Mouse (Mus musculus) kidney, adult 2 months (tissue): ENCODE data around the gene Grk6.

ENCODE experiments used
- CTCF ChIP-seq: fragments of 200-500 bp; conservative IDR thresholded peaks from 2 replicates; pipeline ENCODE4 v1.5.1; 2011; ENCODE audit warnings: low read depth, mild to moderate bottlenecking, control low read depth, low read length, moderate library complexity, mixed read lengths; ENCODE audit not compliant: insufficient read depth, insufficient read length
- POLR2A ChIP-seq: fragments of 200-500 bp; IDR thresholded peaks from one replicate; pipeline ENCODE4 v1.6.1; 2011; ENCODE audit warnings: low read depth, low read length, control low read depth

DNA sequence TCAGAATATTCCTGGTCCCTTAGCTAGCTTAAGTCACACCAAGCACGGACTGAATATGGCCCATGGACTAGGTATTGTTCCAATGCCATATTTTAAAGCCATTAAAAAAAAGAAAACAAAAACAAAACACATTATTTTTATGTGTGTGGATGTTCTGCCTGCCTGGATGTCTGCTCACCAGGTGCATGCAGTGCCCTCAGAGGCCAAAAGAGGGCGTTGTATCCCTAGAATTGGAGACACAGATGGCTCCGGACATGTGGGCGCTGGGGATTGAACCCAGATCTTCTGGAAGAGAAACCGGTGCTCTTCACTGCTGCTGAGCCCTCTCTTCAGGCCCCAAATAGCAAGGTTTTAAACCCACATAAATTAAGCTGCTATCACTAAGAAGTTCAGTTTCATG is 33.2 kb downstream of the Grk6 start:
- no peak for TF ChIP-seq POLR2A
- peak; percentile 71 for TF ChIP-seq CTCF
